Mouse (Mus musculus): ENCODE data around the gene Mtif2. TPM values are rescaled to one million over a fixed set of nuclear protein-coding genes. Genes with fewer than 3 reads are reported as not detected.

Gene Mtif2
- total RNA-seq, 2 experiments from 2014 or later, result 32.8 to 37.4 TPM

GRCm38 (mm10) chr11:29548504-29549424 is 22.6 kb downstream of the Mtif2 start:
- peak in 1 of 2 experiments; percentile 10 for DNase-seq (ENCODE audit: low spot score in 2 of 2)
- intact Hi-C loops (cut with DNase I), result loop anchor here (5.0 kb wide), 1 partner anchor 164 kb away; no protein-coding TSS in a partner anchor

GRCm38 (mm10) chr11:29549425-29549778 is 23.2 kb downstream of the Mtif2 start:
- DNase-seq (ENCODE audit: low spot score in 2 of 2), result no peak
- intact Hi-C loops (cut with DNase I), result loop anchor here (5.0 kb wide), 1 partner anchor 163 kb away; no protein-coding TSS in a partner anchor

DNA sequence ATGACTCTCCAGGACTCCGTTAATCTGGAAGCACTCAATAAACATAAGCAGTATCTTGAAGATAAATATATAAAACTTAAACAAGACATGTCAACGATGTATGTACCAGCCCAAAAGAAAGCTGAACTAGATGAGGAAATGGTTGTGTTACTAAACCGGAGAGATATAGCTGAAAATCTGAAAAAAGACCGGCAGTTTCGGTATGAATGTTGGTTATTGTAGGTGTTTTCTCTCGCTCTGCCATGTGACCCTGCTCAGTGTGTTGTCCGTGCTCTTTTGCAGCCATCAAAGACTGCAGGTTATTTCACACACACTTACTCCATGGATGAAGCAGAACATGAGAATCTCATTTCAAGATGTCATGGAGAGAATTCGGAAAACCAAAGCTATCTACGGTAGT is 34.2 kb downstream of the Mtif2 start:
- intact Hi-C loops (cut with DNase I), result no loop called here
- DNase-seq (ENCODE audit: low spot score in 2 of 2), result no peak

- DNase-seq (ENCODE audit: low spot score in 2 of 2), result no peak
- intact Hi-C loops (cut with DNase I), result no loop called here
Observed at GRCm38 (mm10) chr11:29560990-29561389, 34.8 kb downstream of the Mtif2 start.

DNA sequence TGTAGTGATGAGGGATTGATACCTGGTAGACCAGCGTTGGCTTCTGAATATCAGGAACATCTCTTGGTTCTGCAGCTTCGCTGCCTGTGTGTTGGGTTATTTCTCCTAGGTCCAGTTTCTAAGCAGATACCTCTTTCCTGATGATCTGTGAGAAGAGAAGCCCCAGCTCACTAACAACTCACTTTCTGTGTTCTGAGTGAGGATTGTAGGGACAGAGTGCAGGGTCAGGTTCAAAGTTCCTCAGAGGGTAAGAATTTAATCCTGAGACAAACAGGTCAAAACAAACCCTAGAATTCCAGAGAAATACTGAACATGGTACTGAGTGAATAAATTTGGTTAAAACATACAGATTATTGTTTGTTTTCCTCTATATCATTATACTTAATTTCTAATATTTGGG is 37.2 kb downstream of the Mtif2 start:
- DNase-seq (ENCODE audit: low spot score in 2 of 2), result no peak
- intact Hi-C loops (cut with DNase I), result no loop called here

GRCm38 (mm10) chr11:29571536-29571935 is 45.3 kb downstream of the Mtif2 start:
- no peak for DNase-seq (ENCODE audit: low spot score in 2 of 2)
- intact Hi-C loops (cut with DNase I), result no loop called here

GRCm38 (mm10) chr11:29572656-29573055 is 46.4 kb downstream of the Mtif2 start:
- DNase-seq (ENCODE audit: low spot score in 2 of 2), result no peak

DNA sequence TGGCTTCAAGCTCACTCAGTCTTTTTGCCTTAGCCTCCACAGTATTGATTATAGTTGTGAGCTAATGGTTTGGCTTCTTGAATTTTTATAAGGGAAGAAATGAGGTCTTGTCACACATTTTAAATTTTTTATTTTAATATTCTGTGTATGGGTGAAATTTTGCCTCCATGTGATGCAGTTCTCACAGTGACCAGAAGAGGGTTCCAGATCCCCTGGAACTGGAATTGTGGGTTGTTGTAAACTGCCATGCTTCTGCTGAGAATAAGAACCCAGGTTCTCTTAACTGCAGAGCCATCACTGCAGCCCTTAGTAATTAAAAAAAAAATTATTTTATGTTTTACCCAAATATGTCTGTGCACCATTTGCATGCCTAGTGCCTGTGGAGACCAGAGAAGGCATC is 53.4 kb downstream of the Mtif2 start:
- no peak for DNase-seq (ENCODE audit: low spot score in 2 of 2)
- intact Hi-C loops (cut with DNase I), result no loop called here

More at GRCm38 (mm10) chr11:29572656-29573055, 46.4 kb downstream of the Mtif2 start:
- intact Hi-C loops (cut with DNase I), result no loop called here

Other genes starting within 250 kb of the Mtif2 start
- gene Ccdc88a, start 152.8 kb upstream of the Mtif2 start, total RNA-seq (2021), result 10 to 100 TPM; 54.0 to 69.9 TPM
- gene Prorsd1, start 11.4 kb upstream of the Mtif2 start, total RNA-seq (2021), result 1 to 10 TPM; 3.7 to 4.7 TPM
- under 1 TPM; 0.15 to 0.95 TPM for gene Clhc1, start 21.5 kb downstream of the Mtif2 start, total RNA-seq (2021)
- gene Rps27a, start 21.7 kb downstream of the Mtif2 start, total RNA-seq (2021), result 100 to 1,000 TPM; 398 to 474 TPM
- gene Rtn4, start 166.5 kb downstream of the Mtif2 start, total RNA-seq (2021), result 100 to 1,000 TPM; 669 to 679 TPM

All from left cerebral cortex, postnatal 36 days (tissue).